Mouse (Mus musculus) forebrain, embryonic 14.5 days (tissue): ENCODE measurements around the gene Dlgap4. TPM values are rescaled to one million over a fixed set of nuclear protein-coding genes. Genes with fewer than 3 reads are reported as not detected.
A peak's percentile ranks its signal among the peaks of the same experiment; 100 is the strongest.

Experiments
- ATAC-seq: fragments of 200-750 bp; cut with Nextera tagmentation; 2 replicates; pipeline ENCODE4 v1.8.0; 2017; ENCODE audit warnings: mild to moderate bottlenecking, moderate library complexity
- DNase-seq: peaks from one replicate; pipeline ENCODE4 v3.0.0-alpha.2; 2015; ENCODE audit warnings: low spot score
- H3K27ac ChIP-seq: fragments of 300-500 bp; sonication (generic); 2 replicates; pipeline ENCODE4 v1.5.1; 2014; ENCODE audit warnings: low read depth, mild to moderate bottlenecking, control low read depth, low read length, moderate library complexity
- H3K27me3 ChIP-seq: fragments of 300-500 bp; sonication (generic); replicated peaks from 2 replicates; pipeline ENCODE4 v1.6.1; 2014; ENCODE audit warnings: low read length, control low read depth, mixed read lengths; ENCODE audit not compliant: control insufficient read depth, insufficient read depth
- H3K36me3 ChIP-seq: fragments of 300-500 bp; sonication (generic); 2 replicates; pipeline ENCODE4 v1.6.1; 2014; ENCODE audit warnings: low read length, control low read depth; ENCODE audit not compliant: control insufficient read depth, insufficient read depth
- H3K4me1 ChIP-seq: fragments of 300-500 bp; sonication (generic); 2 replicates; pipeline ENCODE4 v1.6.1; 2014; ENCODE audit warnings: antibody characterized with exemption, low read length, control low read depth; ENCODE audit not compliant: control insufficient read depth, insufficient read depth
- H3K4me2 ChIP-seq: fragments of 300-500 bp; sonication (generic); 2 replicates; pipeline ENCODE4 v1.6.1; 2014; ENCODE audit warnings: mild to moderate bottlenecking, control low read depth, low read length
- H3K4me3 ChIP-seq: fragments of 300-500 bp; sonication (generic); 2 replicates; pipeline ENCODE4 v1.5.1; 2014; ENCODE audit warnings: low read depth, low read length, control low read depth
- H3K9ac ChIP-seq: fragments of 300-500 bp; sonication (generic); 2 replicates; pipeline ENCODE4 v1.6.1; 2014; ENCODE audit warnings: mild to moderate bottlenecking, low read length, control low read depth, moderate library complexity
- H3K9me3 ChIP-seq: fragments of 300-500 bp; sonication (generic); replicated peaks from 2 replicates; pipeline ENCODE4 v1.6.1; 2016; ENCODE audit warnings: low read length, control low read depth, mixed read lengths; ENCODE audit not compliant: control insufficient read depth
- WGBS: fragments of 180-500 bp; shearing (Covaris S2); extraction: QIAGEN DNeasy Blood & Tissue Kit; methylation state at CpG from one replicate; pipeline ENCODE4 v1.1.7; 2014; 5-methylcytosine and 5-hydroxymethylcytosine counted together
- polyA plus RNA-seq: library from polyadenylated mRNA; unstranded; fragments of >200 nt; fragmentation: Nextera tagmentation; extraction: Ambion mirVana; gene quantifications from 2 replicates; pipeline ENCODE4 v1.2.1, GENCODE M21; 2014

The Dlgap4 gene
- polyA plus RNA-seq, 1 experiment from 2014 or later = 307 TPM

DNA sequence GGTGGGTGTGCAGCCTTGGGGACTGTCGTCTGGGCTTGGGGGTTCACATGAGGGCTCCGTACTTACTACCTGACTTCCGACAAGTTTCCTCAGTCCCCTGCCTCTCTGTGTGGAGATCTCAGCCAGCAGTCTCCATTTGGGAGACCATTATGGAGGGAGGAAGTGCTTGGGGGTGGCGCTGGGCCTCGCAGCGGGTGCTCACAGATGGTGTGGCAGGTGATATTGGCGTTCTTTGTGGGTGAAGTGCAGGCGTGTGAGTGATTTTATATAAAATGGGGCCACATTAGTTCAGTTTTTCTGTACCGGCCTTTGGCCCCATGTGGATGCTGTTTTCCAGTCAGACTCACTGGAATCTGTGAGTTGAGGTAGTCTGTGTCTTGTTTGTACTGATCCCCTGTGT lies 12.6 kb downstream of the Dlgap4 start:
- ATAC-seq (no peak), DNase-seq (no peak)
- Histone ChIP-seq H3K4me3 (no peak overlapping the region), H3K9ac (no peak overlapping the region), H3K36me3 (no peaks in the 10 kb centered on the region), H3K27me3 (no peaks in the 10 kb centered on the region), H3K9me3 (no peaks in the 10 kb centered on the region), H3K4me2 (no peak overlapping the region), H3K4me1 (no peaks in the 10 kb centered on the region), H3K27ac (no peak overlapping the region)
- WGBS = 87% methylated on average over 9 of the region's 9 CpGs

DNA sequence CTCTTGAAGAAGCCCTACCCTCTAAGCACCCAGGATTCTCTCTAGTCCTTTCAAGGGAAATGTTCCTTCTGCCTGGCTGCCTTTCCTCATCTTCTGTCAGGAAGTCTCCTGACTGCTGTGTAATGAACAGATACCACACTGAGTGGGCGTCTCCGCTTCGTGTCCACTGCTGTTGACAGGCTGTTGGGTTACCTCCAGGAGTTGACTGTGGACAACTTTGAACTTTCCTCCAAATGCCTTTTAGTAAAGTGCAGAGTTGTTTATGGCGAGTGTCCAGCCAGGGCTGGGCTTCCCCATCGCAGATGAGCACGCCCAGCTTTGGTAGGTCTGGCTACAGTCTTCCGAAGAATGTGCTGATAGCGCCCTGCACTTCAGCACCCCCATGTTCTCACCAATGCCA lies 13.0 kb downstream of the Dlgap4 start:
- Histone ChIP-seq H3K4me1 (no peaks in the 10 kb centered on the region), H3K36me3 (no peaks in the 10 kb centered on the region), H3K4me2 (no peak overlapping the region), H3K27me3 (no peaks in the 10 kb centered on the region), H3K9me3 (no peaks in the 10 kb centered on the region), H3K4me3 (no peak overlapping the region), H3K9ac (no peak overlapping the region), H3K27ac (no peak overlapping the region)
- DNase-seq = no peak
- no peak for ATAC-seq
- whole genome bisulfite sequencing = 88% methylated on average over 8 of the region's 8 CpGs

DNA sequence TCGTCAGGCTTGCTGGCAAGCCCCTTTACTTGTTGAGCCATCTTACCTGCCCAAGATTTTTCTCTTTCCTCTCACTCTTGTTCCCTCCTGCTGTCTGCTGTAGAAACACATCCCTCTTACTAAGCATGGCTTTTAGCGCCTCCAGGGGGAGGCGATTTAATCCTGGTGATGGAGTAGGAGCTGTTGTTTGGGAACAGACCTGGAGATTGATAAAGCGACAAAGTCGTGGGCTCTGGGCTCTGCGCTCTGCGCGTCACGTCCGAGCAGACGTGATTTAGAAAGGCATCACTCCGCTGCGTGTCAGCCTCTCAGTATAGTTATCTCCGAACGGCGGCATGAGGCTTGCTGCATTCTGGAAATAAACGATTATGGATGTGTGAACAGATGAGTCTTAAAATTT lies 14.4 kb downstream of the Dlgap4 start:
- Histone ChIP-seq H3K36me3 (no peaks in the 10 kb centered on the region), H3K27me3 (no peaks in the 10 kb centered on the region), H3K4me3 (no peak overlapping the region), H3K4me2 (no peak overlapping the region), H3K27ac (no peak overlapping the region), H3K9me3 (no peaks in the 10 kb centered on the region), H3K9ac (no peak overlapping the region), H3K4me1 (no peaks in the 10 kb centered on the region)
- DNase-seq = no peak
- ATAC-seq = no peak
- WGBS = 85% methylated on average over 17 of the region's 17 CpGs

DNA sequence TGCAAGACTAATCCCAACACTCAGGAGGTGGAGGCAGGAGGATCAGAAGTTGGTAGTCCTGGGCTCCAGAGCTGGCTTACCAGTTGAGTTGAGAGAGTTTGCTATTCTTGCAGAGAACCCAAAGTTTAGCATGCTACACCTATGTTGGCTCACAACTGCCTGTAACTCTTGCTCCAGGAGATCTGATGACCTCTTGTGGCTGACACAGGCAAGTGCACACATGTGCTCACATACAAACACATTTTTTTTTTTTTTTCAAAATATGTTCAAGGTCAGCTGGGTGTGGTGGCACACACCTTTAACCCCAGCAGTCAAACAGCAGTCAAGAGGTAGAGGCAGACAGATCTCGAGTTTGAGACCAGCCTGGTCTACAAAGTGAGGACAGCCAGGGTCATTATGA lies 16.8 kb downstream of the Dlgap4 start:
- no peak overlapping the region for H3K4me2 ChIP-seq
- no peaks in the 10 kb centered on the region for H3K27me3 ChIP-seq
- DNase-seq (no peak), ATAC-seq (no peak)
- H3K36me3 ChIP-seq = no peaks in the 10 kb centered on the region
- no peak overlapping the region for H3K9ac ChIP-seq
- H3K4me3 ChIP-seq = no peak overlapping the region
- no peaks in the 10 kb centered on the region for H3K4me1 ChIP-seq
- WGBS = 75% methylated on average over 1 of the region's 1 CpGs
- H3K9me3 ChIP-seq = no peaks in the 10 kb centered on the region
- H3K27ac ChIP-seq = no peak overlapping the region

DNA sequence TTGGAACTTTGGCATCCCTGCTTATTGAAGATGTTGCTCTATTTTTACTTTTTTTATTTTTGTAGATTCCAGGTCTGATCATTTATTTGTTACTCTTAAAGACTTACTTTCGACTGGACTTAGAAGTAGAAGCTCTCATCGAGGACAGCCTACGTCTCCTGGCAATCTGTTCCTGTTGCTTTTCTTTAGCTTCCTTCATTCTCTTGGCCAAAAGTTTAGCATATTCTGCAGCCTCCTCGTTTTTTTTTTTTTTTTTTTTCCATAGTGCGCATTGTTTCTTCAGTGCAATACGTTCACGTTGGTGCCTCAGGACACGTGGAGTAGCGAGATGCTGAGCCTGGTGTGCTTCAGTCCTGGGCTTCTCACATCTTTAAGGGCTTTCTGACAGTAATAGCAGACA lies 19.2 kb downstream of the Dlgap4 start:
- Histone ChIP-seq H3K27me3 (no peaks in the 10 kb centered on the region), H3K4me1 (no peaks in the 10 kb centered on the region), H3K4me2 (no peak overlapping the region), H3K4me3 (no peak overlapping the region), H3K27ac (no peak overlapping the region), H3K9me3 (no peaks in the 10 kb centered on the region), H3K9ac (no peak overlapping the region), H3K36me3 (no peaks in the 10 kb centered on the region)
- DNase-seq = no peak
- 87% methylated on average over 9 of the region's 9 CpGs for WGBS
- ATAC-seq = no peak

DNA sequence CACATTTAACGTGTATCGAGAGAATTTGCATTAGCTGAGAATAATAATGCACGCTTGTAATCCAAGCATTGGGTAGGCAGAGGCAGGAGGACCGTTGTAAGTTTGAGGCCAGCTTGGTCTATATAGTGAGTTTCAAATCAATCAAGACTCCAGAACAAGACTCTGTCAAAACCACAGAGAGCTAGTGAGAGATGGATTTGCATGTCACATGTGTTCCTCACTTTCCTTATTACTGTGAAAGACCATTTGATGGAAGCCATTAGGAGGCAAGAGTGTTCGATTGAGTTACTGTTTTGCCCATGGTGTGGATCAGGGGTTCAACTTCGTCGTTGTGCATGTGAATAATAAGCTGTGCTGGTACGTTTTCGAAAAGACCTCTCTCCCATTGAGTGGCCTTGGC lies 21.6 kb downstream of the Dlgap4 start:
- WGBS = 81% methylated on average over 9 of the region's 9 CpGs

DNA sequence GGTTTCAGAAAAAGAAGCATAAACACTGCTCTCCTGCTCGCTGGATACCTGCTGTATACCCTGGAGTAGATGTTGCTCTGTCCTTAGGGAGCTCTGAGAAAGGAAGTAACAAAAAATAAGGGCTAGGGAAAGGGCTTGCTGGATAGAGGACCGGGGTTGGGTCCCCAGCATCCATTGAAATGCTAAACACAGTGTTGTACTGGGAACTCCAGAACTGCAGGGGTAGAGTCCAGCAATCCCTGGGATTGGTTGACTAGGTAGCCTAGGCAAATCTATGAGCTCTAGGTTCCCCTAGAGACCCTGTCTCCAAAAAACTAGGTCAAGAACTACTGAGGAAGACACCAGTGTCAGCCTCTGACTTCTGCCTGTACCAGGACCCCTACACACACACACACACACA lies 27.6 kb downstream of the Dlgap4 start:
- H3K27me3 ChIP-seq = no peaks in the 10 kb centered on the region
- H3K36me3 ChIP-seq = no peaks in the 10 kb centered on the region
- H3K4me1 ChIP-seq = no peaks in the 10 kb centered on the region
- no peak overlapping the region for H3K9ac ChIP-seq
- ATAC-seq (no peak), DNase-seq (no peak)
- 34% methylated on average over 2 of the region's 2 CpGs for WGBS
- no peak overlapping the region for H3K4me3 ChIP-seq
- H3K9me3 ChIP-seq = no peaks in the 10 kb centered on the region
- H3K4me2 ChIP-seq = no peak overlapping the region
- no peak overlapping the region for H3K27ac ChIP-seq

More for the DNA sequence above, 21.6 kb downstream of the Dlgap4 start:
- no peak overlapping the region for H3K4me3 ChIP-seq
- H3K9ac ChIP-seq = no peak overlapping the region
- H3K4me2 ChIP-seq = no peak overlapping the region
- no peak for ATAC-seq
- H3K9me3 ChIP-seq = no peaks in the 10 kb centered on the region
- H3K36me3 ChIP-seq = no peaks in the 10 kb centered on the region
- no peaks in the 10 kb centered on the region for H3K27me3 ChIP-seq
- no peak for DNase-seq
- no peaks in the 10 kb centered on the region for H3K4me1 ChIP-seq
- no peak overlapping the region for H3K27ac ChIP-seq

DNA sequence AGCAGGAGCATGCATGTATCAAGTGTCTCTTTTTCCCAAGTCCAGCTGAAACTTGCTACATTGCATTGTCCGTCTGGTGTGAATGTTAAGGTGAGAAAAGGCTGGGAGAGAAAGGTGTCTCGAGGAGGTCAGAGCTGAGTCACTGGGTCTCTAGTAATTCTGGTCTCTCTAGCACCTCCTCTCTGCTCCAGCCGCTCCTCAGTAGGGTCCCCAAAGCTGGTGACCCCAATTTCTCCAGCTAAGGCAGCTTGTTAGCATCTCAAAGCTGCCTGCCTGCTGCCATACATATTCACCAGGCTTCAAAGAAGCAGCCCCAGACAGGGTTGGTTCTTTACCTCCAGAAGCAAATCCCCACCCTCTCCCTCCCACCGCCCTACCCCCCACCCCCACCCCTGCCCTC lies 29.4 kb downstream of the Dlgap4 start:
- 19% methylated on average over 4 of the region's 4 CpGs for WGBS
- no peak for DNase-seq
- no peak overlapping the region for H3K9ac ChIP-seq
- no peak overlapping the region for H3K27ac ChIP-seq
- no peak overlapping the region for H3K4me2 ChIP-seq
- H3K4me1 ChIP-seq = no peaks in the 10 kb centered on the region
- no peaks in the 10 kb centered on the region for H3K9me3 ChIP-seq
- no peaks in the 10 kb centered on the region for H3K36me3 ChIP-seq
- no peak for ATAC-seq
- H3K27me3 ChIP-seq = no peaks in the 10 kb centered on the region
- no peak overlapping the region for H3K4me3 ChIP-seq

DNA sequence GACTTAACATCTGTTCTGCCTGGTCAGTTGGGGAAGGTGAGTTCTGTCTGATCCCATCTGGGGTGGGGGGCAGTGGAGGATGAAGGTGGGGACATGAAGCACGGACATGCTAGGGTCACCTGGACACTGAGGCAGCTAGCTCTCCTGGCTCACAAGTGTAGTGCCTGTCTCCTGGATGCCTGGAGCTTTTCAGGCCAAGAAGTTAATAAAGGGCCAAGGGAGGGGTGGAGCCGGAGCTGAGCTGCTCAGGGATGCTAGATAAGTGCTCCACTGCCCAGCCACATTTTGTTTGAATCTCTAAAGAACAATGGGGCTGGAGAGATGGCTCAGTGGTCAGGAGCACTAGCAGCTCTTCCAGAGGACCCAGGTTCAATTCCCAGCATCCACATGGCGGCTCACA lies 29.9 kb downstream of the Dlgap4 start:
- H3K27ac ChIP-seq = no peak overlapping the region
- H3K9ac ChIP-seq = no peak overlapping the region
- no peaks in the 10 kb centered on the region for H3K36me3 ChIP-seq
- H3K9me3 ChIP-seq = no peaks in the 10 kb centered on the region
- WGBS = 43% methylated on average over 3 of the region's 3 CpGs
- H3K4me2 ChIP-seq = no peak overlapping the region
- no peaks in the 10 kb centered on the region for H3K27me3 ChIP-seq
- no peak overlapping the region for H3K4me3 ChIP-seq
- ATAC-seq (no peak), DNase-seq (no peak)
- H3K4me1 ChIP-seq = no peaks in the 10 kb centered on the region

DNA sequence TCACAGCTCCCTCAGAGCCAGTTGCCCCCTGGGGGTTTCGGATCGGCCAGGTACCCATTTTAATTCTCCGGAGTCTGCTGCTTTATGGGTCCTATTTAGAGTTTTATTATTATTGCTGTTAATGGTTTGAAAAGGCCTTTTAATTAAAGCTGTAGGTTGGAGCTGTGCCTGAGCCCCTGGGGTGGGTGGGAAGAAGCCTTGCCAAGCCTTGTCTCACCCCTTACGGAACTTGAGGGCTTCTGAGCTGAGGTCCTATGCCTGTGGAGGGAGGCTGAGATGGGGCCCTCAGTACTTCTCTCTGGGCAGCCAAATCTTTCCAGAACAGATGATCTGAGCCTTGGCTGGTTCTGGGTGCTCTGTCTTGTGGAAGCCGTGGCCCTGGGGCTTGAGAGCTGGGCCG lies 31.6 kb downstream of the Dlgap4 start:
- DNase-seq (peak; percentile 61), ATAC-seq (peak; percentile 40; the same call in 1 of the 2 replicates)
- Histone ChIP-seq H3K27ac (no peak overlapping the region), H3K4me3 (no peak overlapping the region), H3K36me3 (no peaks in the 10 kb centered on the region), H3K4me2 (no peak overlapping the region), H3K4me1 (no peaks in the 10 kb centered on the region), H3K27me3 (no peaks in the 10 kb centered on the region), H3K9me3 (no peaks in the 10 kb centered on the region), H3K9ac (no peak overlapping the region)
- 35% methylated on average over 6 of the region's 6 CpGs for WGBS
